Mouse (Mus musculus): ENCODE measurements around the gene Fgfr2.

- TF ChIP-seq CTCF (IDR thresholded peaks at IDR 0.05; ENCODE audit: borderline replicate concordance, insufficient read depth, low read length) (no peak), POLR2A (IDR thresholded peaks at IDR 0.05; ENCODE audit: low read depth, low read length) (no peak)
These were observed 2406.8 kb downstream of the Fgfr2 start for GRCm38 (mm10) chr7:130716341-130716740.
